Mouse (Mus musculus) liver, embryonic 14.5 days (tissue): ENCODE data around the gene Tcl1b1.
"Not testable (repeated sequence)": the region's sequence is repeated elsewhere in the genome, so short reads cannot be mapped to it uniquely, and the experiment has no call there.

Source experiments
- CTCF ChIP-seq: IDR thresholded peaks from 2 replicates; pipeline ENCODE4 v1.5.1; 2016; ENCODE audit warnings: antibody characterized with exemption, low read depth, control low read depth
- EP300 ChIP-seq: IDR thresholded peaks from 2 replicates; pipeline ENCODE4 v1.6.1; 2016; ENCODE audit warnings: antibody characterized with exemption, low read depth

- TF ChIP-seq CTCF, EP300: not testable (repeated sequence)
Measured at GRCm38 (mm10) chr12:105201657-105202056, 42.2 kb downstream of the Tcl1b1 start, which contains the start of gene Tcl1b4.
